Mouse (Mus musculus) cerebellum, adult 11-12 months (tissue): ENCODE measurements at regions not wholly inside any gene's neighbourhood (a gene's known extent, or its start where the extent isn't known, plus 50 kb on each side); places are given as distances from the start of the nearest gene placed in this dataset.

ENCODE experiments used
- DNase-seq: peaks from one replicate; pipeline ENCODE4 v3.0.0; 2022

DNA sequence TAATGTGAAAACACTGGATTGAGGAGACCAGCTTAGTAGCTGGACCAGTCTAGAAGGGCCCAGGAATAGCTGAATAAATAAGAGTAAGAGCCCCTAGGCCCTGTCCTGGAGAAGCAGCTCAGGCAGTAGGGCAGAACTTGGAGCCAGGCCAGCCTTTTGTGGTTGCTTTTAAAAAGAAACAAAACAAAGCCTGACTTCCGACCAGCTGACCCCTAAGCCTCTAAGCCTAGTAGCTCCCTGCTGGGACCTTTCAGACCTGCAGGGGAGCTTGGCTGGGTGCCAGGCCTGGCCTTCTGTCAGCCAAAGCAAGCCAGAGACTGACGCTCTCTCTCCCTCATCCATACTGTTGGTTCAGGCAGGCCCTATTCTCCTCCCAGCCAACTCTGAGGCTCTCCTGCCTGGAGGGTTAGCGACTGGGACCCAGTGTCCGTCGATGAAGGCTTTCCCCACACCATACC lies 1183.7 kb upstream of the A1bg start:
- DNase-seq, result peak; percentile 74

DNA sequence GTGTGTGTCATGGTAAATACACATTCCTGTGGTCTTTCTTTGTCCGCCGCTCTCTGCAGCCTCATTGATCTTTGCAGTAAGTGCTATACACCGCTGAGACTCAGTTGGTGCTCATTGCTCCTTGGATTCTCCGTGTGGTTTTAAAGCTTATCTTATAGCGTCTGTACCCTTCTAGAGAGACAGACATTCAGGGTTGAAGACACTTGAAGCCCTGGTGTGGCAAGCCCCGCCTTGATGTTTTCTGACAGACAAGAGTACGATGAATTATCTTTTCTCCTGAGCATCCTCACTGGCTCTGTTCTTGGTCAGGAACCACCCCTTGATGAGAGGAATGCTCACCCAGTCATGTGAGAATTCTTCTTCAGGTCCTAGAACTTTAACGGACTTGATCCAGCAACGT lies 1182.7 kb upstream of the A1bg start:
- no peak for DNase-seq

DNA sequence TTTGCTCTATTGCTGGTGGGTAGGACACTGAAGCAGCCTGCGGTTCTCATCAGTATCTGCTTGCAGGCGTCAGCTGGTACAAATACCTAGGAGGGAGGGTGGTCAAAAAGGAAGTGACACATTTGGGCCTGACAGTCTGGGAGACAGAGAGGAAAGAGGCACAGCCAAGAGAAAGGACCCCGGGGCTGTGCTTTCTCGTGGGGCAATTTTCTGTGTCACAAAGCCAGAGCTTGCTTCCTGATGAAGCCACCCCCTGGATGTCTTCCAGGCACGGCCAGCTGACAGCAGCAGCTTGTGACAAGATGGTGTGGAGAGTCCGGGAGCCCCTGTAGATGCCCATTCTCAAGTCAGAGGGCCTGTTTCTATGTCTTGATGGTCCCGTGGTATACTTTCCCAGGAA lies 1181.8 kb upstream of the A1bg start:
- no peak for DNase-seq

DNA sequence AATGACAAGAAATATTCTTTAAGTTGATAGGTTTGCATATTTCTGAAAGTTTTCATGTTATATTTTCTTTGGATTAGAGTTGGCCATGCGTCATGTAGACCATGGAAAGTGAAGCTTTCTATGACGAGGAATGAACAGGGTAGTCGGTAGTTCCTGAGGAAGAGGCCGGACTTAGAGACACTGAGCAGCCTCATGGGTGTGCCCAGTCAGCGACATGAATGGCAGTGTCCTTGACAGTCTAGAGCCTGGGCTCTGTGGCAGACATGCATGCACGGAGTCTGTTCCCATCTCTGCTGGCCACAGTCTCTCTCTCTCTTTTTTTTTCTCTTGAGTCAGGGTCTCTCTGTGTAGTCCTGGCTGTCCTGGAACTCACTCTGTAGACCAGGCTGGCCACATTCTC lies 1176.9 kb upstream of the A1bg start:
- DNase-seq, result no peak

DNA sequence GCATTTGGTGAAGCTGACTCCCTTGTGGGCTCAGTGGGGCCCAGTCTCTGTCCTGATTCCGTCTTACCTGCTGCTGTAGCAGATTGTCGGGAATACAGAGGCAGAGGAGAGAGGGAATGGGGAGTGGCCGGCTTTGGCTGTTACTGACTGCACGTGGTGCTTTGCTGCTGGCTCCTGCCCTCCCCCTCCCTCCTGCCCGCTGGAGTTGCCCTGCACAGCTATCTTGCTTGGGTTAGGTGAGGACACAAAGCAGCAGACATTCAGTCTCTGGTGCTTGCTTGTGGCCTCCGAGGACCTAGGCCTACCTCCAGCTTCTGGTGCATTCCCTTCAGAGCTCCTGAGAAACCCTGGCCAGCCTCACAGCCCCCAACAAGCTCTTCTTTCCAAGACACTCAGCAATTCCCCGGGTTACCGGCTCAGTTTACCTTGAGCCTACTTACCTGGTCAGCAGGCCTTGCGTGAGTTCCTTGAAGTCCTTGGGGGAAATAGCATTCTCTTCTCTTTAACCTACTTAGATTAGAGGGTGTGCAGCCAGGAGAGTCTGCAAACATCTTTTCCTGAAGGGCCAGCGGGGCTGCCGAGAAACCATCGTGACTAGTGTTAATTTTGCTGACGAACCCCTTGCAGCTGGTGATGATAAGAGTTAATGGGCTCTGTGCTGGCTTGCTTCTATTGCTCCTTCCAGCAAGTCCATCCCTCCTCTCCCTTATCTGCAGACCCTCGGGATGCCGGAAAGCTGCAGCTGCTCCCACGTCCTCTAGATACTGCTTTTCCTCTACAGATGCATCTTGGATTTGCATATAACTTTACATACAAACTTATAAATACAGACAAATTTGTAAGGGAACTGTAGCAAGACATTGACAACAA lies 1176.2 kb upstream of the A1bg start:
- no peak for DNase-seq

DNA sequence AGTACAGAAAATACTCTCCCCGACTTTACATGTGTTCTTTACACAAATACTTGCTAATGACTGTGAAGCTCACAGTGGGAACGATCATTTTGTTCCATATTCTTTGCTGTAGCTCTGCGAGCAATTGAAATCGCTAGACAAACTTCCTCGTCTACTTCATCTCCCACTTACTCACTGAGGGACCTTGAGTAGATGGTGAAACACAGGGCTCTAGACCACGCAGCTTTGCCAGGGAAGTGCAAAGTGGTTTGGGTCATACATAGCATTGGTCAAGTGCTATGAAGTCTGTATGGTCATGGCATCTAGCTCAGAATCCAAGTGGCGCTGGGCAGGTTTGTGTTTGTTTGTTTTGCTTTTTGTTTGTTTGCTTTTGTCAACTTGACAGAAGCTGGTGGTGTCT lies 1174.0 kb upstream of the A1bg start:
- DNase-seq, result no peak

DNA sequence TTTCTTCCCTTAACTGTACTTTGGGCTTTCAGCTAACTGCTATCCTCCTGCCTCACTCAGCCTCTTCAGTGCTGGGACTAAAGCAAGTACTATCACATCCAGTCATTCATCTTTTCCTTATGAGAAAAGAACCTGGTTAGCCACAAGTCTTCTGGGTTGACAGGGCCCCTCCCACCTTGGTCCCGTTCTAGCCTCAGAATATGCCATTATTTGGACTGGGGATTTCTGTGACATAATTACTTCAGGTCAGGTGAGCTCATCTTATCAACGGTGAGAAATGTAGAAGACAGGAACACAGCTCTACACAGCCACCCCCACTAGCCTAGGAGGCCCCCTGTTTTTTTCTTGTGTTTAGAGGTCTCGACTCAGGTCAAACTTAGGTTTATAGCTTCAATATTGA lies 1172.4 kb upstream of the A1bg start:
- DNase-seq, result no peak

DNA sequence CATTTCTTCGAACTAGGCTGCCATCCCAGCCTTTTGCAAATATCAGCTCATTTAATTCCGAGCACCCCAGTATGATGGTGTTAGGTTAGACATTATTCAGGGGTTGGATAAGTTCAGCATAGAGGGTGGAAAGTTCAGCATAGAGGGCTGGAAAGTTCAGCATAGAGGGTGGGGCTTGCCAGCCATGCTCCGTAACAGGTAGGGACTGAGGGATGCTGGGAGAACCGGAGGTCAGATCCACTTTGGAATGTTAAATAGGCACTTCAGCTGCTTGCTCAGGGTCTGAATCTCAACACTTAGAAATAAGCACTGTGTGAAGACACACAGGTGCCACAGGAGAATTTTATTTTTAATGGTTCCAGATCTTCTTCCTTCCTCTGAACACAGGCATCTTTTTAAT lies 1170.9 kb upstream of the A1bg start:
- no peak for DNase-seq

DNA sequence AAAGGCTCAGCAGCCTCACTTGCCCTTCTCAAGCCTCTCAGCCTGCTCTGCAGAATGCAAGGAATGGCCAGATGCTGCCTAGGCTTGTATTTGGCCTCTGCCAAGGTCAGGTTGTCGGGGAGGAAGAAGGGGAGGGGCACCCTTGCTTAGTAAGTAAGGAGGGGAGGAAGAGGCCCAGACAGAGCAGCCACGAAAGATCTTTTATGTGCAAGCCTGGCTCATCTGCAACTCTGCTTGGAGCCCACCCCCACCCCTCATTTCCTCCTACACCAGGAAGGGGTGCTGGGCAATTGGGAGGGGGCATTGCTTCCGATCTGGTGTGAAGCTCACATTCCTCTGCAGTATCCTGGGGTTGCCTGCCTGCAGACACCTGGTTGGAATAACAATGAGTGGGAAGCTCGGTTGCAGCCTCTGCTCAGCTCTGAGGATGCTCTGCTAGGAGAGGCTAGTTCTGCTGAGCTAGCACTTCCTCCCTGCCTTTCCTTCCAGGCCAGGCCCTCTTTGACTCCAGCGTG lies 1169.9 kb upstream of the A1bg start:
- DNase-seq, result no peak

DNA sequence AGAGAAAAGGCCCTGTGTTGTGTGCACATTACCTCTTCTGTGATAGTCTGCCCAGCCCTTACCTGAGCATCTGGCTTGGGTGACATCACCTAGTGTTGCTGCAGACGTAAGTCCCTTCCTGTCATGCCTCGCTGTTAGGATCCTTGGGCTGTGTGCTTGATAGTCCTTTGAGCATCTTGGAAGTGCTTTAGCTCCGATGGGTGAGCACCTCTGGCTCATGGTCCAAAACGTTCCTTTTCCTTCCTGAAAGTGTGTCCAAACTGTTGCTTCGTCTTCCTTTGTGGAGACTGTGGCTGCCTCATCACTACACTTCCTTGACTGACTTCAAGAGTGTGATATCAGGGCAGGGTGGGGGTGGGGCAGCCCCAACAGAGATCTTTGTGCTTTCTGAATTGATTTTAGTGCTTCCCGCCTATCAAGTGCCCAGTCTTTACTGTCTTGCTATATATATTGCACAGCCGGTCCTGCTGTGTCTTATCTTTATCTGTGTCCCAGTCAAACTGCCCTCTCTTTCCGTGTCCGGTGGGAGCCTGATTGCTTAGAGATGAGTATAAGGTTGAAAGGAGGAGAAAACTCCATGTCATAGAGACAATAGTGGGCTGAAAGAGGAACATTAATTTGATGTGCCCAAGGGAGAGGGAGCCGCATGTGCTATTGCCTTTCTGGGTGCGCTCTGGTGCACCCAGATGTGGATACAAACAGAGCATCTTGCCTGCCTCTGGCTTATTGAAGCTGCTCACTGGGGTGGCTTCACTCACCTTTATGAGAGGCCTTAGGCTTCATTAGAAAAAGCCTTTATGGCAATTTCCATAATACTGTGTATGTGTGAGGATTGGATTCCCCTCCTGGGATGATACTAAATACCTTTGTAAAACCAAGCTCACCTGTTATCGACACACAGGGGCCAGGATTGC lies 1169.2 kb upstream of the A1bg start:
- DNase-seq, result no peak

DNA sequence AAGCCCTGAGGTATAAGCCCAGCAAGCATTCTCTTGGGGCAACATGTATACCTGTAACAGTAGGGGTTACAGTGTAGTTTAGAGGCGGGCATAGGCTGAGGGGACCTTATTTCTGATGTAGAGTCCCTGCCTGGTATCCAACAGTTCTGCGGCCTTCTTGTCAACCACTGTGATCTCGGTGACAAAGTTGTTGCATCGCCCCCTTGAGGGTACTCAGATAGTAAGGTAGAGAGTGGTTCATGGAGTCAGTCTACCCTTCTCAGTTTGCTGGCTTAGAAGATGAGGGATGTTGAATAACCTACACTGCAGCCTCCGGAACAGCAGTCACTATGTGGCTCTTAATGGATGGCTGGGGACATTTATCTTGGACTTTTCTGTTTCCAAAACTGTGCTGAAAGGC lies 1168.3 kb upstream of the A1bg start:
- no peak for DNase-seq

DNA sequence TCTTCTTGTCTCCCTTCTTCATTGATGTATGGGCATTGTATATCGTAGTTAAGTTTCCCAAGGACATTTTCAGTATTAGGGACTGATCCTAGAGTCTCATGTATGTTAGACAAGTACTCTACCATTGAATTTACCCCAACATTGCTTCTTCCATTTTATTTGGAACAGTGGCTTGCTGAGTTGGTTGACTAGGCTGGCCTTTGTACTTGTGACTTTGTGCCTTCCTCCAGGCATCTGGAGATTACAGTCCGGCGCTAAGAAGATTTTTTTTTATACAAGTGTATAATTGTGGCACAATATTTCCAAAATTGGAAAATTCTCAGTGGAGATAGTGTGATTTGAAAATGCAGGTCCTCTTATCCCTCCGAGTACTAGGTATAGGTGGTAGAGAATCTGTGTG lies 1165.5 kb upstream of the A1bg start:
- DNase-seq, result no peak

DNA sequence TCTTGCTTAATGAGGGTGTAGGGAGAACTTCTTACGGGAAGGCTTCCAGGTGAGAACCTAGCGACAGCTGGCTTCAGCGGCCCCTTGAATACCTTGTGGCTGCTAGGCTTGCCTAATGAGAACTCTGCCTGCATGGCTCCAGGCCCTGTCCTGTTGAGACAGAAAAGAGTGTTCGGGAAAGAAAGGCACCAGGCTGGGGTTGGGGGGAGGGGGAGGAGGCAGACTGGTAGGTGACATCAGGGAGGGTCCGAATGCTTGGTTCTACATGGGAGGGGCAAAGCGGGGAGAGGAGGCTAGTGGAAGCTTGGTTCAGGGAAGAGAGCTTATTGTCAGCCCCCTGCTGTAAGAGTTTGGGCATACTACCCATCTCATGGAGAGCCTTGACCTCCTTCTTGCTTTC lies 1164.9 kb upstream of the A1bg start:
- DNase-seq, result no peak

DNA sequence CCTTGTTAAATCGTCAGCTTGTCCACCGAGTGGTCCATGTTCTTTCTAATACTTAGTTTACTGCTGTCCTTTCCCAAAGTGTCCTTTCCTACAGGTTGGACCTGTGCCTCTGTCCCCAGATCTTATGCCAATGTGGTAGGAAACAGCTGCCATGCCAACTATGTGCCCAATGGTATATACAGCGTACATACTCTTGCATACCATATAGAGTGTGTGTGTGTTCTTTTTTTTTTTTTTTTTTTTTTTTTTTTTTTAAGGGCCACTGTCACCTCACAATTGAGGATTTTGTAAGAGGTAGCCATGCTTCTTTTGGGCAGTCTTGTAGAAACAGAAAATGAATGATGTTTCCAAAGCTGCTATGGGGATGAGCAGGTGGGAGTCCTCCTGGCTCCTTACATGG lies 1163.2 kb upstream of the A1bg start:
- no peak for DNase-seq

DNA sequence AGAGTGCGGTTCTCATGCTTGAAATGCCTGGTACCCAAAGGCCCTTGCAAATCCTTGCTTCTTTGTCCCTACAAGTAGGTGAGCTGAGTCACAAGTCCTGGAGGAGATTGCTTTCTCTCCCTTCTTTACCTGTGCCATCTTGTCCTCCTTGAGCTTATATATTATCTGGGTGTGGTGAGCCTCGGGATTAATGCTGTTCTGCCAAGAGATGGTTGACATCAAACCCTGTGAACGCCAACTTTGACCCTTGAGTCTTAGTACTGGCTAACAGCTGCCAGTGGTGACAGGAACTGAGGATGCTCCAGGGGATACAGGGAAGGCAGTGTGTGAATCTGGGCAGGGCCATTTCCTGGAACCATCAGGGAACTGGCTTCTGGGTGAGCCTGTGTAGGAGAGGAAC lies 1160.5 kb upstream of the A1bg start:
- no peak for DNase-seq

DNA sequence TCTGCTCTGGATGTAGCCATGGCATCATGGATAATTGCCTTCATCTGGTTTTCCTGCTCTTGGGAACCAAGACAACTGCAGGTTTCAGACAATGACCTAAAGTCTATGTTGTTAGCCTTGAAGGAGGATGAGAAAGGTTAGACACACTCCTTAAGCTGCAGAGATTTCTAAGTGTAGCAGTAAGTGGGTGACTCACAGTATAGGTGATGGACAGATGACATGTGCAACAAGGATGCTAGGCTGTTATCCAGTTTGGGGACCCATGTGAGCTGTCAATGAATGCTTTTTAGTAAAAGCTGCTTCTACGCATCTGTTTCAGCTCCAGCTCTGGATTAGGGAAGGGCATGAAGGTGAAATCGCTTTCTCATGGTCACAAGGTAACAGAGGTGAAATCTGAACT lies 1159.7 kb upstream of the A1bg start:
- no peak for DNase-seq

DNA sequence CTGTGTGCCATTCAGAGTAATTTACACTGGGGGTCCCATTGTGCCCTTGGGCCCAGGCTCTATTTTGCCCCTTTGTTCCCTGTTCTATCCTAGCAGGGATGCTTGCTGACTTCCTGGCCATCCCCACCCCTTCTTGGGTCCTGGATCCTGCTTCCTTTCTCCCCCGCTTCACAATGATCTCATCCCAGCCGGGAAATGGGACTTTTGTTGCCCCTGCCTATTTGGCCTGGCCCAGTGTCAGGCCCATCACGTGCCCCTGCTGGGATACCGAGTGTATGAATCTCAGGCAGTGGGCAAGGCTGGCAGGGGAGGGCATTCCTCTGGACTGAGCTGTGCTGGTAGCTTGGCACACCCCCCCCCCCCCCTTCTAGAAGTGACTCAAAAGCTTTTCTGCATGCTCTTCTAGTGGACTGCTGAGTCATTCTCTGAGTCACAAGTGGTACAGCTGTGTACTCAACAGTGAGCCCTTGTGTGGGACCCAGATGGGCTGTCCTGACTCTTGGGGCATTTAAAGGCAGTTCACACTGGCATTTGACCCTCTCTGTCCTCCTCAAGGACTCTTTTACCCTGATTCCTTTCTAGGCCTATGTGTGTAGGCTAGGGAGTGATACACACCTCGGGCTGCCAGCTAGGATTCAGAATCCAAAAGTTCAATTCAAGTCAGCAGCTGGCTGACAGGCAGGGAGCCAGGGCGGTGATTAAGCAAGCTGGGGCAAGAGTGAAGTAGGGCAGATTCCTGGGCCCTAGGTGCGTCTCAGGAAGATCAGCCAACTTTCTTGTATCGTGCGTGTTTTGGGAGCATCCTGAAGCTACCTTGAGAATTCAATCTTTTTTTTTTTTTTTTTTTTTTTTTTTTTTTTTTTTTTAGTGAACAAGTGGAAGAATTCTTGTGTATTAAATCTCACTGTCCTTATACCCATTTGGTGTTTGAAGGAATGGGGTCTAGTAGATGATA lies 1156.6 kb upstream of the A1bg start:
- peak; percentile 26 for DNase-seq

DNA sequence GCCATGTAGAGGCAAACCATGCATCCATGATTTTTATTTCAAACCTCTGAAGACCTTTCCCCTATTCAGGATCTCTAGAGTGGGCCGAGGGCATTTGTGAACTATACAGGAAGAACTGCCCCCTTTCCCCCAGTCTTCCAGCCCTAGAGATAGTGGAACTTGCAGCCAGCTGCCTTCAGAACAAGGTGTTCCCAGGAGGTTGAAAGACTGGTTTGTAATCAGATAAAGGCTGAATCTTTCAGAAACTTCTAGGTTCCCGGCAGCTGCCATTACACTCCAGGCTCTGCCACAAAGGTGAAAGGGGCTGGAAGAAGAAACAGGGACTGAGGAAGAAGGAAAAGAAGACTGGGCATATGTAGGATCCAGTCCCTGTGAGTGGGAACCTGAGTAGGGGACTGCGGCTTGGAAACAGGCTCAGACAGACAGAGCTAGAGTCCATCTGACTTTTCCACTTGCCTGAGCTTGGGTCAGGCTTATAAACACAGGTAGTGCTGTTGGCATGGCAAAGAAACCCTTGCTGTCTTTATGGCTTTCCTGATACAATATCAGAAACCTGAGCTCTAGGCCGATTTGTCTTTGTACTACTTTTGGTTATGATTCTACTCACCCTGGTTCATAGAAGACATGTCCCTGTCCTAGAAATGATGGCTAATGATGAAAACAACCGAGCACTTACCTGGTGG lies 1153.9 kb upstream of the A1bg start:
- DNase-seq, result no peak

DNA sequence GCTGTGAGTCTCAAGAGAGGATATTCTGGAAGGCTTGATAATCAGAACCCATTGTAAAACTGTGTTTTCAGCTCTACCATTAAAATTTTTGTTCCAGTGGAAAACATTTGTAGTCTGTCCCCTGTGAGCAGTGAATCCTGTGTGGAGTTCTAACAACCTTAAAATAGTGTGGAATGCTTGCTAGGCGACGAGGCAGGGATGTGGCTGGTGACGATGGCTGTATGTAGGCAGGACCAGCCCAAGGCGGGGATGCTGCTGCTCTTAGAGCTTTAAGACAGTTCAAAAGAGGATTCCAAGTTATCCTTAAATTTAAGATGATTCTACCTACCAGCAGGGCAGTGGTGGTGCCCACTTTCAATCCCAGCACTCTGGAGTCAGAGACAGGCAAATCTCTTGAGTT lies 1151.9 kb upstream of the A1bg start:
- no peak for DNase-seq

DNA sequence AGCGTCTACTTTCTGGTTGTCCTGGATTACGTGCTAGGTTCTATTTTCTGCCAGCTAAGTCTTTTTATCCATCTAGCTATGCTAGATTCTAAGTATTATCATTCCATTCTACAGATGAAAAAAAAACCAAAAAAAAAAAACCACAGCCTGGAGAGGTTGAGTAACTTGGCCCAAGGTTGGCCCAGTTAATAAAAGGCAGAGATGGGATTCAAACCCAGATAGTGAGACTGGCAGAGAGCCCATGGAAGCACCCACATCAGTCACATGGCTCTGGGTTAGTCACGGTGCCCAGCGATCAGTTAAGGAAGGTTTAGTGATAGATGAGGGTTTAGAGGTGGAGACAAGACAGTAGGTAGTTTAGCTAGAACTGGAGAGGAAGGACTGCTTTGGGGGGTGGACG lies 1150.8 kb upstream of the A1bg start:
- DNase-seq, result no peak

DNA sequence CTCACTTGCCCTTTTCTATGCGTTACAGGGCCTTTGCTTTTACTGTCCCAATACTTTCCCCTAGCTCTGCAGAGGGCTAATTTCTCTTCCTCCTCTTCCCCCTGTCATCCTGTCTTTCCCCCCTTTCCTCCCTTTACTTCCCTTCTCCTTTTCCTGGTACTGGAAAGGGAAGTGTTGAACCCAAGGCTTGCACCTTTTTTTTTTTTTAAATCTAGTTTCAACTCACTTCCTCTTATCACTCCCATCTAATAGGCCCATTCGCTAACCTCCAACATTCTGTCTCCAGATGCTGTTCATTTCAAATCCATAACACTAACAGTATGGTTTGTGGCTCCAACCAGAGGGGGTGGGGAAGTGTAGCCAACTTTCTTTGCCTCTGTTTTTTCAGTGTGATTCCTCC lies 1148.5 kb upstream of the A1bg start:
- DNase-seq, result no peak
